Mouse (Mus musculus): ENCODE data around the gene Cdk12. TPM values are rescaled to one million over a fixed set of nuclear protein-coding genes. Genes with fewer than 3 reads are reported as not detected.
"Not testable (repeated sequence)": the region's sequence is repeated elsewhere in the genome, so short reads cannot be mapped to it uniquely, and the experiment has no call there.

The Cdk12 gene
- polyA plus RNA-seq (2016; fragmentation: Nextera tagmentation; extraction: Ambion mirVana), result 13.5 and 13.6 TPM in 2 replicates

DNA sequence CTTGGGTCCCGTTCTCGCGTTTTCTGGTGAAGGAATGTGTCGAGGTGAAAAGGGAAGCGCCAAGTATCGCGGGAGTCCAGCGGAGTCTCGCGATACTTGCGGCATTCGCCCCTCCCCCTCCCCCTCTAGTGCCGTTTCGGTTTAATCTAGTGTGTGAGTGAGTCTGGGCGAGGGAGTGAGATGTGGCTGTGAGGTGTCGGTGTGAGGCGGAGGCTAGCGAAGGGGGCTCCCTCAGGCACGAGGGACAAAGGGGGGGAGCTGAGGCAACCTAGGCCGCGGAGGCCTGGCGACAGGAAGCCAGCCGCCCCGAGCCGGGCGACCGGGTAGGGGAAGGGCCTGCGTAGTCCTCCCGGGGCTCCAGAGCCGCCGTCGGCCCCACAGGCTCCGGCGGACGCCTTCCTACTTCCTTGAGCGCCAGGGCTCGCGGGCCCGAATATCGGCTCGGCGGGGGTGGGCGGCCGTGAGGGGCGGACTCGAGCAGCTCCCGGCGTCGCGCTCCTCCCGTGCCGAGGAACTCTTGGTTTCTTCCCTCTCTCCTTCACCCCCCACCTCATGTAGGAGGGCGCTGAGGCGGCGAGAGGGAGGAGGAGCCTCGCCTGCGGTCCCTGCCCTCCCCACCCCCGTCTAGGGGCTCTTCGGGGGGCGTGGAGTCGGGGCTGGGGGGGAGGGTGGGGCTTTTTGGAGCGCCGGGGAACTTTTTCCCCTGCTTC, at the start of gene Cdk12:
TSS of gene Cdk12 (plus strand) at position 419 of the 710 bp plus-strand sequence.
- H3K4me1 ChIP-seq, result peaks cover 11% of the 10 kb centered on the region
- peak; percentile 94 for ATAC-seq (ENCODE audit: low FRiP score, low read depth)
- peaks cover 1% of the 10 kb centered on the region; the same call in 1 of the 2 replicates for H3K36me3 ChIP-seq
- peak within 1 kb of the TSS; percentile 87 for H3K4me3 ChIP-seq
- H3K27ac ChIP-seq, result peak within 1 kb of the TSS; percentile 98
- peak within 1 kb of the TSS; percentile 85 for H3K4me2 ChIP-seq (replicated peaks)
- H3K9me3 ChIP-seq, result no peaks in the 10 kb centered on the region
- H3K27me3 ChIP-seq (replicated peaks), result no peaks in the 10 kb centered on the region
- H3K9ac ChIP-seq, result peak within 1 kb of the TSS; percentile 98
- under 1% methylated on average over 62 of the region's 63 CpGs for WGBS

- Histone ChIP-seq H3K36me3 (peaks cover 54% of the 10 kb centered on the region), H3K4me3 (no peak overlapping the region), H3K4me1 (no peaks in the 10 kb centered on the region), H3K4me2 (replicated peaks) (no peak overlapping the region), H3K27me3 (replicated peaks) (no peaks in the 10 kb centered on the region), H3K27ac (no peak overlapping the region), H3K9me3 (no peaks in the 10 kb centered on the region), H3K9ac (no peak overlapping the region)
- WGBS, result 85% methylated on average over 6 of the region's 6 CpGs
- ATAC-seq (ENCODE audit: low FRiP score, low read depth), result no peak
These were observed 47.8 kb upstream of the Cdk12 start for GRCm38 (mm10) chr11:98155094-98155493.

DNA sequence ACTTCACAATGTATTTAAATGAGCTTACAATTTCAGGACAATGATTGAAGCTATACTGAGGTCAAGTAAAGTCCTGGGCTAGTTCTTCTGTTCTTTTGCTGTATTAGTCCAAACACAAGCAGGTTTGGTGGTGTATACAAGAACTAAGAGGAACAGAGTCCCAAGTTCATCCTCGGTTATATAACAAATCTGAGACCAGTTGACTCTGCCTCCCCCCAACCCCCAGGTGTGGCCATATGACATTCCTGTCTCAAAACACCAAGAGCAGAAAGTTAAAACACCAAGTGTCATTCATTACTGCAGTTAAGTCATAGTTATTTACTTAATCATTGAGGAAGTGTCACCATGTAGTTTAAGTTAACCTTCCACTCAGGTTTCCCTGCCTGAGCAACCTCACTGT, 34.5 kb upstream of the Cdk12 start:
- peaks cover 70% of the 10 kb centered on the region for H3K36me3 ChIP-seq
- H3K9ac ChIP-seq, result no peak overlapping the region
- H3K27me3 ChIP-seq (replicated peaks), result no peaks in the 10 kb centered on the region
- H3K9me3 ChIP-seq, result no peaks in the 10 kb centered on the region
- H3K4me3 ChIP-seq, result no peak overlapping the region
- H3K4me2 ChIP-seq (replicated peaks), result no peak overlapping the region
- H3K4me1 ChIP-seq, result no peaks in the 10 kb centered on the region
- no peak overlapping the region for H3K27ac ChIP-seq
- no peak for ATAC-seq (ENCODE audit: low FRiP score, low read depth)
- 88% methylated on average over 1 of the region's 1 CpGs for WGBS

GRCm38 (mm10) chr11:98182149-98182548, 20.7 kb upstream of the Cdk12 start:
- H3K4me2 ChIP-seq (replicated peaks); H3K4me1 ChIP-seq; H3K4me3 ChIP-seq; H3K27me3 ChIP-seq (replicated peaks); H3K9ac ChIP-seq; H3K9me3 ChIP-seq; ATAC-seq (ENCODE audit: low FRiP score, low read depth); H3K27ac ChIP-seq: not testable (repeated sequence)
- peaks cover 70% of the 10 kb centered on the region for H3K36me3 ChIP-seq
- WGBS, result 93% methylated on average over 3 of the region's 3 CpGs

GRCm38 (mm10) chr11:98187640-98188395, 15.0 kb upstream of the Cdk12 start:
- no peak overlapping the region for H3K9ac ChIP-seq
- peaks cover 66% of the 10 kb centered on the region for H3K36me3 ChIP-seq
- no peak overlapping the region for H3K4me2 ChIP-seq (replicated peaks)
- no peaks in the 10 kb centered on the region for H3K9me3 ChIP-seq
- ATAC-seq (ENCODE audit: low FRiP score, low read depth), result no peak
- H3K27ac ChIP-seq, result no peak overlapping the region
- H3K4me1 ChIP-seq, result peaks cover 9% of the 10 kb centered on the region
- no peaks in the 10 kb centered on the region for H3K27me3 ChIP-seq (replicated peaks)
- no peak overlapping the region for H3K4me3 ChIP-seq
- 96% methylated on average over 9 of the region's 9 CpGs for WGBS

DNA sequence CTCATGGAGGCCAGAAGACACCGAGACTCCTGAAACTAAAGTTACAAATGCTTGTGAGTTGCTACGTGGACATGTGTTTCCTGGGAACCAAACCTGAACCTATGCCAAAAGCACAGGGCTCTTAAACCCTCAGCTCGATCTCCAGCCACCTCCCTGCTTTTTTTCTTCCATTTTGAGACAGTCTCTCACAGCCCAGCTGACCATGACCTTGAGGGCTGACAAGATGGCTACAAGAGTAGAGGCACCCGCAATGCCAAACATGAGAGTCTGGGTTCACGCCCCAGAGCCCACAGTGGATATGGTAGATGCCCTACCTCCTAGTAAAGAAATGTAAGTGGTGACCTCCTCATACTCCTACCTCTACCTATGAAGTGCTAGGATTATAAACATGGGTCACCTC, 12.0 kb upstream of the Cdk12 start:
- H3K36me3 ChIP-seq, result peaks cover 39% of the 10 kb centered on the region
- no peak overlapping the region for H3K4me3 ChIP-seq
- no peak overlapping the region for H3K27ac ChIP-seq
- H3K9ac ChIP-seq, result no peak overlapping the region
- no peak for ATAC-seq (ENCODE audit: low FRiP score, low read depth)
- no peaks in the 10 kb centered on the region for H3K27me3 ChIP-seq (replicated peaks)
- no peak overlapping the region for H3K4me2 ChIP-seq (replicated peaks)
- H3K4me1 ChIP-seq, result peaks cover 9% of the 10 kb centered on the region
- H3K9me3 ChIP-seq, result no peaks in the 10 kb centered on the region
- WGBS, result 93% methylated on average over 5 of the region's 5 CpGs

- no peaks in the 10 kb centered on the region for H3K9me3 ChIP-seq
- no peaks in the 10 kb centered on the region for H3K27me3 ChIP-seq (replicated peaks)
- H3K36me3 ChIP-seq, result peaks cover 20% of the 10 kb centered on the region
- peaks cover 9% of the 10 kb centered on the region for H3K4me1 ChIP-seq
- WGBS, result 1% methylated on average over 53 of the region's 53 CpGs
- ATAC-seq (ENCODE audit: low FRiP score, low read depth), result peak; percentile 97
- peak within 1 kb of the TSS; percentile 77 for H3K4me2 ChIP-seq (replicated peaks)
- peak within 1 kb of the TSS; percentile 92 for H3K9ac ChIP-seq
- H3K27ac ChIP-seq, result peak within 1 kb of the TSS; percentile 74; the same call in 1 of the 2 replicates
- peak within 1 kb of the TSS; percentile 82 for H3K4me3 ChIP-seq
These were observed 9.7 kb upstream of the Cdk12 start, which contains the start of gene Med1 for GRCm38 (mm10) chr11:98192901-98193805. TSS of gene Med1 (minus strand) at chr11:98193293.

- Histone ChIP-seq H3K27me3 (replicated peaks) (no peaks in the 10 kb centered on the region), H3K9ac (peak overlapping the region; percentile 98), H3K4me2 (replicated peaks) (peak overlapping the region; percentile 85), H3K9me3 (no peaks in the 10 kb centered on the region), H3K4me1 (peaks cover 11% of the 10 kb centered on the region), H3K27ac (peak overlapping the region; percentile 46; the same call in 1 of the 2 replicates), H3K4me3 (peak overlapping the region; percentile 44), H3K36me3 (no peaks in the 10 kb centered on the region)
- peak; percentile 34 for ATAC-seq (ENCODE audit: low FRiP score, low read depth)
- 3% methylated on average over 27 of the region's 27 CpGs for WGBS
These were observed 843 bp upstream of the Cdk12 start for GRCm38 (mm10) chr11:98201791-98202640.

GRCm38 (mm10) chr11:98203351-98203911, 572 bp downstream of the Cdk12 start:
- Histone ChIP-seq H3K36me3 (peaks cover 8% of the 10 kb centered on the region; the same call in 1 of the 2 replicates), H3K4me3 (peak overlapping the region; percentile 87), H3K9me3 (no peaks in the 10 kb centered on the region), H3K4me2 (replicated peaks) (peak overlapping the region; percentile 85), H3K9ac (peak overlapping the region; percentile 98), H3K27ac (peak overlapping the region; percentile 98), H3K27me3 (replicated peaks) (no peaks in the 10 kb centered on the region), H3K4me1 (peaks cover 11% of the 10 kb centered on the region)
- peak; percentile 54 for ATAC-seq (ENCODE audit: low FRiP score, low read depth)
- WGBS, result under 1% methylated on average over 37 of the region's 37 CpGs

GRCm38 (mm10) chr11:98203931-98204421, 1.1 kb downstream of the Cdk12 start:
- Histone ChIP-seq H3K27ac (no peak overlapping the region), H3K4me2 (replicated peaks) (peak overlapping the region; percentile 85), H3K27me3 (replicated peaks) (no peaks in the 10 kb centered on the region), H3K36me3 (peaks cover 12% of the 10 kb centered on the region), H3K4me1 (peaks cover 11% of the 10 kb centered on the region), H3K9ac (peak overlapping the region; percentile 98), H3K4me3 (peak overlapping the region; percentile 87), H3K9me3 (no peaks in the 10 kb centered on the region)
- WGBS, result under 1% methylated on average over 16 of the region's 16 CpGs
- ATAC-seq (ENCODE audit: low FRiP score, low read depth), result no peak

- no peaks in the 10 kb centered on the region for H3K9me3 ChIP-seq
- H3K27ac ChIP-seq, result no peak overlapping the region
- no peak overlapping the region for H3K4me3 ChIP-seq
- peaks cover 11% of the 10 kb centered on the region for H3K4me1 ChIP-seq
- ATAC-seq (ENCODE audit: low FRiP score, low read depth), result no peak
- no peak overlapping the region for H3K9ac ChIP-seq
- peaks cover 24% of the 10 kb centered on the region for H3K36me3 ChIP-seq
- no peaks in the 10 kb centered on the region for H3K27me3 ChIP-seq (replicated peaks)
- peak overlapping the region; percentile 49 for H3K4me2 ChIP-seq (replicated peaks)
These were observed 2.6 kb downstream of the Cdk12 start for GRCm38 (mm10) chr11:98205463-98205862.
